Mouse (Mus musculus) testis, adult 10 weeks (tissue): ENCODE data around the gene Pdx1. TPM values are rescaled to one million over a fixed set of nuclear protein-coding genes. Genes with fewer than 3 reads are reported as not detected.

Experiments
- polyA plus RNA-seq: library from polyadenylated mRNA; stranded (reverse); fragments of 350-450 nt; fragmentation: Illumina TruSeq; extraction: RNeasy Lipid Tissue Mini Kit (QIAGEN cat#74804); gene quantifications from one replicate; pipeline ENCODE4 v1.2.3, GENCODE M21; 2014; ENCODE audit warnings: low read depth, low replicate concordance

The Pdx1 gene
- not detected for polyA plus RNA-seq

GRCm38 (mm10) chr5:147269926-147270672 lies at the start of gene Pdx1:
Pdx1 (plus strand) TSS chr5:147269959.

GRCm38 (mm10) chr5:147306638-147307397 lies 37.1 kb downstream of the Pdx1 start, which contains the start of gene Cdx2:
Cdx2 (minus strand) TSS chr5:147307270.

GRCm38 (mm10) chr5:147322183-147322582 lies 52.4 kb downstream of the Pdx1 start, which contains the start of gene Urad:
Urad (minus strand) TSS chr5:147322440.

Other genes starting within 250 kb of the Pdx1 start
- 6.2 TPM for gene Lnx2, start 193.4 kb upstream of the Pdx1 start, polyA plus RNA-seq
- gene Polr1d, start 192.9 kb upstream of the Pdx1 start, polyA plus RNA-seq = 283 TPM
- gene Gsx1, start 81.3 kb upstream of the Pdx1 start, polyA plus RNA-seq = not detected
- gene Cdx2, start 37.3 kb downstream of the Pdx1 start, polyA plus RNA-seq = not detected
- gene Urad, start 52.5 kb downstream of the Pdx1 start, polyA plus RNA-seq = not detected
- 1.1 TPM for gene Flt3, start 130.5 kb downstream of the Pdx1 start, polyA plus RNA-seq
- 154 TPM for gene Pan3, start 160.2 kb downstream of the Pdx1 start, polyA plus RNA-seq